Mouse (Mus musculus) cerebellum, adult 11-12 months (tissue): Measurements from ENCODE around the gene Ninl.

Experiments used
- DNase-seq: peaks from one replicate; pipeline ENCODE4 v3.0.0; 2022

Ninl gene

DNA sequence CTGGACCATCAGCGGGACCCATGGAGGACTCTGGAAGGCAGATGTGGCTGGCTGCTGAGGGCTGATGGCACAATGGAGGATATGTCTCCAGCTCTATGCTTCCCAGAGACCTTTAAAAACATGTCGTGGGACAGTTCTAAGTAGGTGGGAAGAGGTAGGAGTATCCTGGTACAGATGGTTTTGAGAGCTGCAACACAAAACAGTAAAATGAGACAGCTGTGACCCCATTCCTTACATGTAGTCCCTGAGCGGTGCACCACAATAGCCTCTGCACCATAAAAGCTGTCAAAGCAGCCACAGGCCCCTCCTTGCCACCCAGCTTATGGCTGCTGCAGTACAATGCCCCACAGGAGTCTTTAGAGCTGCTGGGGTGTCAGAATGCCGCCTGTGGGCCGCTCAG lies 41.6 kb downstream of the Ninl start:
- no peak for DNase-seq

DNA sequence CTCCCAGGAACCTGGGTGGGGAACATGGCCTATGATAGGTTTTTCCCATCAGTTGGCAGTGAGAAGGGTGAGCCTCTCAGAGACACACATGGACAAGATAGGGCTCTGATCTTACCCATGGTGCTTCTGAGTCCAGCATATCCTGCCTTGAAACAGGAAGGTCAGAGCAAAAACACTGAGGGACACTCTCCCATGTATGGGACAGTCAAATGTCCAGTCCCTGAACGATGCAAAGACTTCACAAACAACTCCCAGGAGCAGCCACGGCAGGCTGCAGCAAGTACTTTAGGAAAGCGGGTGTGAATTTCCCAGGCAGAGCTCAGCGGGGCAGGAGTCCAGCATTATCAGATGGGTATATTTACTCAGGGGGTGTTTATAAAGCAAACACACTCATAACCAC lies 43.9 kb downstream of the Ninl start:
- DNase-seq = no peak

DNA sequence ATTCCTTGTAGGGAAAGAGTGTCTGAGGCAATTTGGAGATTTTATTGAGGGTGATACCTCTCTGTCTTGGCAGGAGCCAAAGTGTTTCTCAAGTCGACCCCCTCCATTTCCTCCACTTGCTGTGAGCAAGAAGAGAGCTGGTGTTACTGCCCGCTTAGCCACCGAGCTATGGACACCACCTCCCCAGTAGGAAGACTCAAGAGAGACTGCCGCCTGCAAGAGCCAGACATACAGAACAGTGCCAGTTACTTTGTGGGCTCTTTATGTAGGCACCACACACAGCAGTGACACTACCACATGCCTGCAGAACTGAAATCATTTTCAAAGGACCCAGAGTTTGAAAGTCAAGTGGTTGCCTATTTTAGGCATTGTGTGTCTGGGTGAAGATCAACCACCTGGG lies 48.1 kb downstream of the Ninl start:
- DNase-seq = no peak

DNA sequence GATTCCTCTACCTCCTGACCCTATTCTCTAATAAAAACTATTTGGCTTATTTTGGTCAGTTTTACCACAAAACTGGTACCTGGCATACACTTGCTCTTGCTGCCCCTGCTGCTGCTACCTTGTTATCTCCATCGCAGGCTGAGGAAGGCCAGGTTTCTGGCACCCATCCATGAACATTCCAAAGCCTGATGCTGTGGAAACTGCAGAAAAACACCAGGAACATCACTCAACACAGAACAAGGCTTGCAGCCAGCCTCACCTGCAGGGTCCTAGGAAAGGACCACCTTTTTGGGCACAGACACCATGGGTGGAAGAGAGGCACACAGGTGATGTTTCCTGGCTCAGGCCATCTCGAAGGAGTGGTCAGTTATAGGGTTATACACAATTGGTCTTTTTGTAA lies 48.7 kb downstream of the Ninl start:
- no peak for DNase-seq

DNA sequence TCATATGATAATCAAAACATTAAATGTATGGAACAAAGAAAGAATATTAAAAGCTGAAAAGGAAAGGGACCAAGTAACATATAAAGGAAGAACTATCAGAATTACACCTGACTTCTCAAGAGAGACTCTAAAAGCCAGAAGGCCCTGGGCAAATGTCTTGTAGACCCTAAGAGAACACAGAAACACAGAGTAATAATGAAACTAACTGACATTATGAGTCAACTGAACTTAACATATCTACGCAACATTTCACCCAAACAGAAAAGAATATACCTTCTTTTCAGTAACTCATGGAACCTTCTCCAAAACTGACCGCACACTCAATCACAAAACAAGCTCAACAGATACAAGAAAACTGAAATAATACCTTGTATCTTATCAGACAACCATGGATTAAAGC lies 53.8 kb downstream of the Ninl start:
- DNase-seq = no peak

DNA sequence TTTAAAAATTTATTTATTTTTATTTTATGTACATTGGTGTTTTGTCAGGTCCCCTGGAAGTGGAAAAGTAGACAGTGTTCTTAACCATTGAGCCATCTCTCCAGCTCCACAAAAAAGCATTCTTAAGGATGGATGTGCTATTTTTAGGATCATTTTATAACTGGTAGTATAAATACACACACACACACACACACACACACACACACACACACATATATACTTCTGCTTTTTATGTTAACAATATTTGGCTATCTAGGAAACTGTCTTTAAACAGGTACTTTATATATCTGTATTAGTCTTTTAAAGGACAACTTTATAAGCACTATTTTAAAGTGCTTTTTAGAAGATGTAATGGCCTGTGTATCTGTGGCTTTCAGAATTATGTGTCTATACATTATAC lies 57.1 kb downstream of the Ninl start:
- no peak for DNase-seq

DNA sequence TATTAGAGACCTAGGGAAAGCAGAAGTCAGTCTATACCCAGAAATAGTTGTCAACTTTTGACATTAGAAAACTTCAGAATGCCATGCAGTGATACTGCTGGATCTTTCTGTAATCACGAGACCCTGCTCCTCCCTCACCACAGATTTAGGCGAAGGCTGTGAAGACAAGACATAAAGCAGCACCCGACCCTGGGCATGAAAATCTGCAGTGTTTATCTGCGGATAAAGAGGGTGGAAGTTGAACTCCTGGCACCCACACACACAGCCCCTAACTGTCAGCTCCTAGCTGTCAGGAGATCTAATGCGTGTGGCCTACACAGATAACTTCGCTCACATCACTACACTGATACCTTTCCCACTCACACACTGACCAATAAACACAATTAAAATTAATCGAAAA lies 57.7 kb downstream of the Ninl start:
- no peak for DNase-seq

DNA sequence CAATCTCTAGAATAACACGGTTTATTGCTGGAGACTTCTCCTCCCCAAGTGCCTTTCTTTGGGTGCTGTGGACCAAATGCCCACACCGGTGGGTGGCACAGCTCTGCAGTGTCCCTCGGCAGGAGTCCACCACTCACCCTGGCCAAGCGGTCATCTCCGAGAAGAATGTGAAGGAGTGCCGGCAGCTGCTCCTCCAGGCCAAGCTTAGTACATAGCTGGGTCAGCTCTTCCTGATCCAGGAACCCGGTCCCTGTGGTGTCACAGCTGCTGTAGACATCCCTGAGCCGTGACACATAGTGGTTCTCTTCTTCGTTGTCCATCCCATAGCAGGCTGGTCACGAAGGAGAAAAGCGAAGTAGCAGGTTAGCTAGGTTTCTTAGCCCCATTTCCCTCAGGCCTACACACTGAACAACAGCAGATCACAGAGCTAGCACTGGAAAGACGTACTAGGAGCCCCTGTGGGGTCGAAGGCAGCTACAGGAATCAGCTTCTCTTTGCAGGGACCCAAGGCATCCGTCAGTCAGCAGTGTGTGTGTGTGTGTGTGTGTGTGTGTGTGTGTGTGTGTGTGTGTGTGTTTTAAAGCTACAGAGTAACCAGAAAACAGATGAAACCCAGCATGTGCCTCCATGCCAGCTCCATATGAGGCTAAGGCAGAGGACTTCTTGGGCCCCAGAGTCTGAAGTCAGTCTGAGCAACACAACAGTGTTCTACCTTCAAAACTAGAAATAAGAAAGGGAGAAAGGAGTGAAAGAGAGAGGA lies 59.1 kb downstream of the Ninl start:
- no peak for DNase-seq

DNA sequence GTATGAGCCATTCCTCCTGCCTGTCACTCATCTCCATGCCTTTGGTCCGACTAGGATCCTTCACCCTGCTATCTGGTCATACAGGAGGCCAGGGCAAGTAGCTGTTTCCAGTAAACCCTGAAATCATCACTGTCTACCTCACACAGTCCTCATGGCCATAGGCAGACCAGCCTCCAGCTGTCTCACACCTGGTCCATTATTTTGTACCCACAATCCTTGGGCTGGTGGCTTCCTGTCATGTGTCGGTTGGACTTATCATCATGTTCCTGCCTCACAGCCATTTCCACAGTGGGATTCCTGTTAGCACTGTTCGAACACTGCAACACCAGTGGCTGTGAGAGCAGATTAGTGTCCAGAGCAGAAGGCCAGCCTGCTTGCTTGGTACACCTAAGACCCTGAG lies 60.4 kb downstream of the Ninl start:
- no peak for DNase-seq

DNA sequence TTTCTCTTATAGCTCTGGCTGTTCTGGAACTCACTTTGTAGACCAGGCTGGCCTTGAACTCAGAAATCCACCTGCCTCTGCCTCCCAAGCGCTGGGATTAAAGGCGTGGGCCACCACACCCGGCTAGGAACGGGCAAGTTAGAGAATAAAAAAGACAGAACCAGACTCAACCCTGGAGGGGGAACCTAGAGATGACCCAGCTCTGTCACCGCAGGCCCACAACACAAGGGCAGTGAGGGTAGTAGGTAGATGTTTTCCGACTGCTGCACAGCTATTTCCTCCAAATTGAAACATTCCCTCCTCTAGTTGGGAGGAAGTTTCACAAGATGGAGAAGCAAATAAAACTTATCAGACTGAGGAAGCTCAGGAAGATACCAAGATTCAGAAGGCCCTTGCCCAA lies 61.5 kb downstream of the Ninl start:
- no peak for DNase-seq

DNA sequence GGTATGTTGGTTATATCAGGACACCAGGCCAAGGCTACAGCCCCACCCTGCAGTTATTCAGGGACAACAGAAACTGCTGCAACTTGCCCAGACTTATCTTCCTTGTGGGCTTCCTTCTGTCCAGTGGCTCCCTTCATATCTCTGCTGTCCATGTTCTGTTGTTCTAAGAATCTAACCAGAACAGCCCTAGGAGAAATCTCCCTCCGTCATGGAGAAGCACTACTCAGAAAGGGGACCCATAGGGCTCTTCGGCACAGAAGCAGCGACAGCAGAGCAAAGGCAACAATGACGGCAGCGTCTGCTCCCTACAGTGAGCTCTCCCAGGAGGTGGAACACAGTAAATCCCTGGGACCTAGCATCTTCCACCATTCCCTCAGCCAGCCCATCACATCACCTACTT lies 62.3 kb downstream of the Ninl start:
- no peak for DNase-seq

DNA sequence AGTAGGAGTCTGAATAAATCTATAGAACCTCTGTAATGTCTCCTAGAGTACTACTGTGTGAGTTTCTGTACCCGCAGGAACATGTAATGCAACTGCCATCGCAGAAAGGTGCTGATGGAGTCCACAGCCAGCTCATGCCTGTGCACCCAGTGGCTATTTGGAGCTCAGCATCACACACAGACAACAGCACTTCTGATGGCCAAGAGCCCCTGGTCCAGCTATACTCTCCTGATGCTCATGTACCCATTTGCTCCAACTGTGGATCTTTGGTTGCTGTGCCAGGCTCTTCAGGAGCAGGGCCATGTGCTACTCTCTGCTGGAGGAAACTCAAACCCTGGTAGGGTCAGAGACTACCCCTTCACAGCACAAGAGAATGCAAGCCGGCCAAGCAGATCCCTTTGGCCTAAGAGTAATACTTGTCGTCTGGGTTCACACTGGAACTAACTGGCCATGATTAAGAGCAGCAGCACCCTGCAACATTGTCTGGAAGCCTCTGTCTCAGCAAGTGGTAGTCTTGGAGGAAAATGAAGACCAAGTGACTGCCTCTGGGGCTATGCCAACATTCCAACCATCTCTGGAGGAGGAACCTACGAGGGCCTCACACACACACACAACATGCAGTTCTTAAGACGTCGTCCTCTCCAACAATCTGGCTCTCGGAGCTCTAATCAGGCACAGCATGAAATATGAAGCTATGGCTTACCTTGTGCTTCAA lies 65.6 kb downstream of the Ninl start:
- no peak for DNase-seq

DNA sequence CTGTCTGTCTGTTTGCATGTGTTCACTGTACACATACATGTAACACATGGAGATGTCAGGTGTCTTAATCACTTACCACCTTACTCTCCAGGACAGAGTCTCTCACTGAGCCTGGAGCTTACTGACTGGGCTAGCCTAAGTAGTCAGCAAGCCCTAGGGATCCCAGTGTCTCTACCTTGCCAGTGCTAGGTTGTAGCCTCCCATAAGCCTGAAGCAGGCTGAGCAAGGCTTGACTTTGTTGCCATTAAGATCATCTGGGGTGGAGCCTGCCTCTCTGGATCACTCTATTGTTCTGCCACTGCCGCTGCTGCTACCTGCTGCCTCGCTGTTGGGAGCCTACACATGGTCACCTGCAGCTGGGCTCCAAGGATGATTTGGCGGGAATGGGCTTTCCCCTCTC lies 66.5 kb downstream of the Ninl start:
- DNase-seq = no peak

DNA sequence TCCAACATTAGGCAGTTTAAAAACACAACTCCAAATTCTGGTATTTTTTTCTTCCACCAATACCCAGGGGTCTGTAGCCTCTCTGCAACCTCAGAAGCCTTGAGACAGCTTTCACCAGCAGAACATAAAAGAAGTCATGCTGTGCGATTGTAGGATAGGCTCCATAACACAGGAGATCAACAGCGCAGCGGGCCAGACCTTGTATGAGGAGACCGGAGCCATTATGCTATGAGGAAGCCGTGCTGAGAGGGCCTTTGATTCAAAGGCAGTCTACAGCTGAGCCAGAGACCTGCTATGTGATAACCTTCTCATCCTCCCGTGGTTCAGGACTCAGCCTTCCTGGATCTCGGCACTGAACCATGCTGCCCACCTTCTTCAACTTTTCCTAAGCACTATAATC lies 67.3 kb downstream of the Ninl start:
- no peak for DNase-seq

DNA sequence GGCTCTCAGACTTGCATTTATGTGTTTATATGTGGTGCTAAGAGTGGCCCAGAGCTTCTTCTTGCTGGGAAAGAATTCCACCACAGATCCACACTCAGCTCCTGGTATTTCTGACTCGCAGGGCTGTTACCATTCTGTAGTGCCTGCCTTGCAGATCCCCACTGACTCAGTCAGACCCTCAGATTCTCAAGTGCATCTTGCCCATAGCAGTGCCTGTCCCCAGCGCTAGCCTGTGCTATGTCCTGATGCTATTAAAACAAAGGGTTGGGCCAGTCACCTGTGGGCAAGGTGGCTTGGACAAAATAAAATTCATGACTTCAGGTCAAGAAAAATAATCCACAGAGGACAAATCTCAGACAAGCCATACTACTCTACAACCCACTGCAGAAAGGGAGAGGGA lies 70.0 kb downstream of the Ninl start:
- no peak for DNase-seq

DNA sequence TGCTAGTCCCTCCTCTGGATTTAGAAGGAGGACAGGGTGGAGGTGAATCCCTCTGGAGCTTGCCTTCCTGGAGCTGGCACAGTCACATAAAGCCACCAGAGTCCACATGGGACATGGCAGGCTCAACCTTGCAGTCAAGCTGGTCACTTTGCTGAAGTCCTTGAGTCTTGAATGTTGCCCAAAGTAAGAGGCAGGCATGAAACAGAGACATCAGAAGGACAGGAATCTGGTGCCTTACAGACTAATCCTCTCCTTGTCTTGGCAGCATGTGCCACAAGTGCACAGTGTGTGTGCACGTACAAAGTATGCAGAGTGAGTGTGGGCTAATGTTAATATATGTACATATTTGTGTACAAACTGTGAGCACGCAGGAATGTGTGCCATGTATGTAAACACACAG lies 71.7 kb downstream of the Ninl start:
- no peak for DNase-seq

DNA sequence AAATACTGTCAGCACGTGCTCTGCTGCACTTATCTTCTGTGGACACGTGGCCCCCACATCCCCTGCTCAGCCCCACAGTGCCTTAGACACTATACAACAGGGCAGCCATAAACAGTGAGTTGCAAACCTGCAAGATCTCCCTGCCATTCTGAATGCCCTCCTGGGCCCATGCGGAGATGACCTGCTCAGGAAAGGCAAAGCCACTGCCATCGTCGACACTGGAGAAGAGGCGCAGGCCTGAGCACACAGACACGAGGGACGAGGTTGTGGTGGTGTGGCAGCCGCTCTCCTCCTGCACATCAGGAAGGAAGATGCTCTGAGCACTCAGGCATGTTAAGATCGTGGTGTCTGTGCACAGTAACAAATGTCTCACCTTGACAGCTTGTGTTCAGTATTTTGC lies 73.2 kb downstream of the Ninl start:
- no peak for DNase-seq

DNA sequence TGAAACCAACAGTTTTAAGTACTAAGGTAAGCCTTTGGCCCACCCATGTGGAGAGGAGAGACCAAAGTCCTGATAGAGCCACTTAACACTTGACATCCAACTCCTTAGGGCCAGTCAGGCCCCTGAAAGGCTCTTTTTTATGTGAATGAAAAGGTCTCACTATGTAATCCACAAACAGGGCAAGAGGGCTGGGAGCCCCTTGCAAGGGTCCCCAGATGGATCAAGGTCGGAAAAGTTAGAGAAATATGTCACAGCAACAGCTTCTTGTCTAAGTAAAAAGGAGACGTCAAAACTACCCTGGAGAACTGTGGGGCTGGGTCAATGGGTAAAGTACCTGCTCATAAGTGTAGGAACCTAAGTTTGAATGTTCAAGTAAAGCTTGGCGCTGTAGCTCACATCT lies 74.5 kb downstream of the Ninl start:
- no peak for DNase-seq

DNA sequence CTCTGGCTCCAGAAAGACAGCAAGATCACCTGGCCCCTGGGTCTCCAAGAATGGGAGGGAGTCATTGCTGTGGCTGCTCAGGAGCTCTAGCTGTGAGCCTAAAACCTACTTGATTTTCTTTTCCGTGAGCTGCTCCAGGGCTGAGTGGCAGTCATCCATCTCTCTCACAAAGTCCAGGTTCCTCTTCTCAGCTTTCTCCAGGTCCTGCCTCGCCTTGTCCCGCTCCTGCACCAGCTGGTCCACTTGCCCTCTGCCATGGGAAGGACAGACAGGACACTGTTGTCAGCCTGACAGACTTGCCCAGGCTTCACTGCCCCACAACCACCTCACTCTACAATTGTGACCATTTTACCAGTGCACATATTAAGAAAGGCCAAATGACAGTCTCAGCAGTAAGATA lies 75.9 kb downstream of the Ninl start:
- DNase-seq = no peak

DNA sequence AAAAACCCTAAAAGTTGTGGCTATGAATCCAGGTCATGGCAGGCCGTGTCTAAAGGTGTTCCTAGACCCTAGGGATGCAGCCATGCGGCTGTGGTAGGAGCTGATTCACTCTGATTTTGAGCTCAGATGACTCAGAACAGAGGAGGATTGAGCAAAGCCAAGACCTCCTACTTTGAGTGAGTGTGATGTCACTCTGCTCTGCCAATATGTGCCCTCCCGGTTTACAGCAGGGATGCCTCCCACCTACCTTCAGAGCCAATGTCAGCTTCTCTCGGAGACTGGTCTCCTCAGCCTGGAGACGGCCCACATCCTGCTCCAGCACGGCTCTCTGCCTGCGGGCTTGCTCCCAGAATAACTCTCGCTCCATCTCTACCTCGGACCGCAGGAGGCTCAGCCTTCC lies 79.7 kb downstream of the Ninl start:
- DNase-seq = no peak

DNA sequence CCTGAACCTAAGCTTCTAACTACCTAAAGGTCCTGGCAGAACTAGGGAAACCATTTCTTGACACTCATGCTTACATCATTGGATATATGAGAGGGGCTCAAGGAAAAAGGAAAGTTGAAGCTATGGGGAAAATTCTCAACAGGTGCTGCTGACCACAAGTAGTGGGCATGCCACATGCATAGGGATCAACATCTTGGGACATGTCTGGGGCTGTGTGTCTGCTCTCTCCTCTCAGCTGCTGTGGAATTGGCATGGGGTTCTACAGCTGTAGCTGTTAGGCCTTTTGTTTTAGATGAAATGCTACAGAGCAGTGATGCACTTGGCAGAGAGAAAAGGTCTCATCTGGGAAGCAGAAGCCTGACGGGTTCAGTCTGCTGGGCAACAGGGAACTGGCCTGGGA lies 83.3 kb downstream of the Ninl start:
- no peak for DNase-seq

DNA sequence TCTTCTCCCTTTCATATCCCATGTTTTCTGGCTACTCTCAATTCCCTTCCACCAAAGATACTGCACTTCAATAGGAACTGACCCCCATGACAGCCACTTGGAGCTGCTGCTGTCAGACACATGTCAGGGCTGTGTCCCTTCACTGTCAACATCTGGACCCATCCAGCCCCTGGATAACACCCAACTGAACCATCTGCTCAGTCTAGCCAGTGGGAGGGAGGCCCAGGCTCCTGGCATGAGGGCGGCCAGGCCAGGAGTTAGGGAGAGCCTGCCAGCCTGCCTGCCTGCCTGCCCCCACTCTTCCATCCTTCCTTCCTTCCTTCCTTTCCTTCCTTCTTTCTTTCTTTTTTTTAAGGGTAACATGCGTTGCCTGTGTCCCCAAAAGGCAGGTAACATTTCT lies 88.0 kb downstream of the Ninl start:
- no peak for DNase-seq

DNA sequence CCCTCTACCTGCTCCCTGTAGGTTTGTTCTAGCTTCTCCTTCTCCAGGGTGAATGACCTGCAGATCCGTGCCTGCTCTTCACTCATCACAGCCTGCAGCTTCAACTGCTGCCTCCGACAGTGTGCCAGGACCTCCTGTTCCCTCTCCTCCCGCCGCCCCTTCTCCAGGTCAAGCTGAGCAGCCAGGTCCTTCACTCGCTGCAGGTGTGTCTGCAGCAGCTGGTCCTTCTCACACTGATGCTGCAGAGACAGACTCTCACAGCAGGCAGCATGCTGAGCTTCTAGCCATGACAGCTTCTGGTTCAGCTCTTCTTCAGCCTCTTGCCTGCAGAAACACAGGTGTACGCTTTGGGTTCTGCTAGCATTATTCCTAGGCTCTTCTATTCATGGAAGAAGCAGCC lies 89.1 kb downstream of the Ninl start:
- DNase-seq = no peak

DNA sequence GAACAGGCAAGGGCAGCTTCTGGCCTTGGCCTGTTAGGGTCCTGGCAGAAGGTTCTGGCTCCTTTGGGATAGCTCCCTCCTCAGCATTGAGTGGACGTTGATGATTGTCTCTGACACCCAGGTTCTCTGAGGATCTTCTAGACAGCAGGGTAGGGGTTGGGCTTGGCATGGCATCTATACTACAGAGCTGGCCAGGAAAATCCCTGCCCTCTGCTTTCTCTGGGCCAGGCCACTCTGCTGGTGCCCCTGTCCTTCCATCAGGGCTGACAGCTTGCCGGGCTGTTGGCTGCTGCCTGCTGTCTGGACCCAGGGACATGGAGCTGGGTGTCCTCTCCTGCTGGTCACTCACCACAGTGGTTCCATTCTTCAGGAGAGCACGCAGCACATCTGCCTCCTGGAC lies 89.5 kb downstream of the Ninl start:
- no peak for DNase-seq

DNA sequence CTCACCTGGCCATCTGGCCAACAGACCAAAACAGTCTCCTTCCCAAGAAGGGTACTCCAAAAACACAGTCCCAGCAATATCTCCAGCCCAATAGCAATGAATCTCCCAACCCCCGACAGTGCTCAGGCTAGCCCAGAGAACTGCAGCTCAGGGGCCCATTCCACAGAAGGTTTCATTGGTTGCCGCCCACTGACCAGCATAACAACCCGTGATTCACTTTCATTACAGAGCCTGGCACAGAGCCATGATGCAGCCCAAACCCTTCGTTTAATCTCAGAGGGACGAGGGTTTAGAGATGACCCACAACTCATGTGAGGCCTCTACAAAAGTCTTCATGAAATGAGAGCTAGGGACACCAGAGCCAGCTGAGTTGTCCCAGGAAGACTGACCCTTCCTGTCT lies 90.4 kb downstream of the Ninl start:
- no peak for DNase-seq
